Mouse (Mus musculus) neutrophil, adult 83 days (primary cell): Measurements from ENCODE around the gene Fam83c. TPM values are rescaled to one million over a fixed set of nuclear protein-coding genes. Genes with fewer than 3 reads are reported as not detected.

Experiments
- total RNA-seq, 2 experiments: library from RNA; stranded (reverse); gene quantifications; one replicate each; pipeline ENCODE4 v1.2.4; 2023

Fam83c gene
- not detected for total RNA-seq

GRCm38 (mm10) chr2:155834732-155835131 is at the start of gene Fam83c:
Gene Fam83c (minus strand): TSS chr2:155834854.

GRCm38 (mm10) chr2:155826630-155827424 is 7.8 kb downstream of the Fam83c start, which contains the start of gene Eif6:
Gene Eif6 (minus strand): TSS chr2:155826925.

GRCm38 (mm10) chr2:155819392-155819448 is 15.4 kb downstream of the Fam83c start, which contains the start of gene BC029722:
Gene BC029722 (minus strand): TSS chr2:155819426.

Other genes with a start within 250 kb of the Fam83c start
- 10 to 100 TPM; 10.1 to 11.1 TPM for gene Gss, start 242.0 kb downstream of the Fam83c start, total RNA-seq
- not detected for gene Myh7b, start 223.6 kb downstream of the Fam83c start, total RNA-seq
- gene Trpc4ap, start 142.5 kb downstream of the Fam83c start, total RNA-seq, result 100 to 1,000 TPM; 127 to 136 TPM
- gene Edem2, start 105.4 kb downstream of the Fam83c start, total RNA-seq, result 10 to 100 TPM; 36.7 to 39.8 TPM
- gene Gm17581, start 99.0 kb downstream of the Fam83c start, total RNA-seq, result not detected
- gene Procr, start 83.7 kb downstream of the Fam83c start, total RNA-seq, result not detected
- gene Mmp24, start 59.5 kb downstream of the Fam83c start, total RNA-seq, result not detected
- gene BC029722, start 15.4 kb downstream of the Fam83c start, total RNA-seq, result 10 to 100 TPM in 1 of 2 experiments, 1 to 10 TPM in 1; 7.0 to 10.7 TPM
- 10 to 100 TPM; 79.8 to 91.0 TPM for gene Eif6, start 7.9 kb downstream of the Fam83c start, total RNA-seq
- 10 to 100 TPM; 13.0 to 17.1 TPM for gene Uqcc1, start 95.5 kb upstream of the Fam83c start, total RNA-seq
- gene Gm15557, start 105.9 kb upstream of the Fam83c start, total RNA-seq, result not detected
- not detected for gene Gdf5, start 110.5 kb upstream of the Fam83c start, total RNA-seq
- 10 to 100 TPM; 58.0 to 65.1 TPM for gene Cep250, start 121.6 kb upstream of the Fam83c start, total RNA-seq
- gene 6430550D23Rik, start 173.1 kb upstream of the Fam83c start, total RNA-seq, result under 1 TPM; 0.42 to 0.55 TPM
- gene Ergic3, start 173.2 kb upstream of the Fam83c start, total RNA-seq, result 10 to 100 TPM; 62.0 to 62.6 TPM
- gene Fer1l4, start 218.1 kb upstream of the Fam83c start, total RNA-seq, result not detected
- under 1 TPM; 0.33 to 0.42 TPM for gene Spag4, start 230.3 kb upstream of the Fam83c start, total RNA-seq